Mouse (Mus musculus): ENCODE results near the gene Txnl4b. TPM values are rescaled to one million over a fixed set of nuclear protein-coding genes. Genes with fewer than 3 reads are reported as not detected.

The Txnl4b gene
- total and polyA plus RNA-seq, 3 experiments, result 13.4 to 17.8 (median 13.6) TPM

DNA sequence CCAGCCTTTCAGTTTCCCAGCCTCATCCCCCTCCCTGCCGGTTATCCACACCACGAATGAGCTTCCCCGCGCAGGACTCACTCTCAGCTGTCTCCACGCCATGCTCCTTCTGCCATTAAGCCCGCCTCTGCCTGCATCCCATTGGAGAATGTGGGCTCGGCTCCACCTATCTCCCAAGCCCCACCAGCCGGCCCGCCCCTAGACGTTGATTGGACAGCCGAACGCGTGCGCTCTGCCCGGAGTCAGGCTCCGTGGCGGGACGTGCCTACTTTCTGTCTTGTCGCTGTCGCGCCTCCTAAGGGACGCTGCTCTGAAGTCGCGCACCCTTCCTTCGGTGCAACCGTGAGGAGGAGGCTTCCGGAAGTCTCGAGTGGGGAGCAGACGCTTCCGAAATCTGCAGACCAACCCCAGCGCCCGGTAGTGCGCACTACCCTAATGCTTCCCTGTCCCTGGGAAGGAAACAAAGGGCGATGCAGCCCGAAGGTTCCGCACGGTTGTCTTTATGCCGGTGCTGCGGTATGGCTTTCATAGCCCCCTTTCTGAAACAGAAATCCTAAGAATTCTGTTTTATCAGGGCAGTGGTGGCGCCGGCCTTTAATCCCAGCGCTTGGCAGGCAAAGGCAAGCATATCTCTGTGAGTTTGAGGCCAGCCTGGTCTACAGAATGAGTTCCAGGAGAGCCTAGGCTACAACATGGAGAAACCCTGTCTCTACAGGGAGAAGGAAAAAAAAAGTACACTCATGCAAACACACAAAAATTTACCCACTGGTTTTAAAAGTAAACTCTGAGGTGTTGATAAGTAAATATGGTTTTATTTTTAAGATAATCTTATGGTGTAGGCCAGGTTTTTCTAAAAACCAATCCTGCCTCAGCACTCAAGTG is 42.8 kb downstream of the Txnl4b start, which contains the start of gene Dhodh (continued):
- TF ChIP-seq BHLHE40 (IDR thresholded peaks at IDR 0.05; ENCODE audit: low read depth, low read length) (peak; percentile 73), POLR2AphosphoS2 (IDR thresholded peaks at IDR 0.05; ENCODE audit: low read depth, low read length) (peak; percentile 76; the same call in 1 of the 2 replicates), IRF4 (IDR thresholded peaks at IDR 0.05; ENCODE audit: low read depth, low read length) (peak; percentile 66; the same call in 1 of the 2 replicates), PAX5 (IDR thresholded peaks at IDR 0.05; ENCODE audit: low read length) (no peak), MAX (IDR thresholded peaks at IDR 0.05; ENCODE audit: low read length) (peak; percentile 81; the same call in 1 of the 2 replicates), MXI1 (IDR thresholded peaks at IDR 0.05; ENCODE audit: low read depth, low read length) (peak; percentile 76; the same call in 1 of the 2 replicates), ETS1 (conservative IDR thresholded peaks at IDR 0.05; ENCODE audit: low read depth, low read length) (peak; percentile 43), USF1 (IDR thresholded peaks at IDR 0.05; ENCODE audit: low read depth, low read length) (no peak), RAD21 (IDR thresholded peaks at IDR 0.05; ENCODE audit: low read depth, low read length) (no peak), SMC3 (IDR thresholded peaks at IDR 0.05; ENCODE audit: low read depth, low read length) (no peak), USF2 (conservative IDR thresholded peaks at IDR 0.05; ENCODE audit: low read depth, low read length) (no peak), RCOR1 (conservative IDR thresholded peaks at IDR 0.05; ENCODE audit: low read depth, low read length) (peak; percentile 24; the same call in 1 of the 2 replicates), HCFC1 (IDR thresholded peaks at IDR 0.05; ENCODE audit: low read depth, low read length) (peak; percentile 89), EP300 (IDR thresholded peaks at IDR 0.05; ENCODE audit: low read length) (no peak), UBTF (IDR thresholded peaks at IDR 0.05; ENCODE audit: low read depth, low read length) (peak; percentile 55; the same call in 1 of the 2 replicates), MYC (IDR thresholded peaks at IDR 0.05; ENCODE audit: low read depth, low read length) (no peak)

DNA sequence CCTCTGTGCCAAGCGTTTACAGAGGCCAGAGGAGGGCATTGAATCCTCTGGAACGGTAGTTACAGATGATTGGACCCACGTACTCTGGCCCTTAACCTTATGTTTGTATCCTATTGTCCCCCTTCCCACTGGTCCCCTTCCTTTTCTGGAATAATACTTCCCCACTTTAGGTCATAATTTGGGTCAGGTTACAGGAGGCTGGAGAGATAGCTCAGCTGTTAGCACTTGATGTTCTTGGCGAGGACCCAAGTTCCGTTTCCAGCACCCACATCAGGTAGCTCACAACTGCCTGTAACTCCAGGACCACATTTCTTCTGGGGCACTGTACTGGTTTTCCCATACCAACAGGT is 43.4 kb downstream of the Txnl4b start:
- Histone ChIP-seq H3K27me3 (replicated peaks) (no peaks in the 10 kb centered on the region), H3K4me3 (replicated peaks in 1 of 3; ENCODE audit: low read depth in 2 of 3, low read length in 2 of 3, poor library complexity in 1 of 3) (peak overlapping the region; percentile 17 to 75 (median 66)), H3K36me3 (replicated peaks in 1 of 2; ENCODE audit: control insufficient read depth in 1 of 2, insufficient read depth in 1 of 2, low read length in 1 of 2) (peaks cover 10 to 27% of the 10 kb centered on the region in 2 experiments), H3K4me1 (ENCODE audit: control insufficient read depth in 1 of 2, insufficient read depth in 2 of 2) (peaks cover 5 to 35% of the 10 kb centered on the region in 2 experiments; a peak in 3 of 4 replicates), H3K79me2 (replicated peaks; ENCODE audit: control insufficient read depth, extremely low read depth, insufficient read depth, poor library complexity, severe bottlenecking) (no peaks in the 10 kb centered on the region), H3K9me3 (replicated peaks; ENCODE audit: low read length) (no peaks in the 10 kb centered on the region), H3K4me2 (ENCODE audit: insufficient read depth, low read depth, poor library complexity, severe bottlenecking) (peak overlapping the region; percentile 59), H3K27ac (ENCODE audit: insufficient read depth, low read depth) (peak overlapping the region; percentile 45), H3K9ac (ENCODE audit: insufficient read depth, low read depth) (peak overlapping the region; percentile 93)
- in situ Hi-C loops (cut with MboI; ENCODE audit: low pct_ligation_motif_present, low pct_unique_long_range_greater_than_20kb, low sequenced_read_pairs), result no loop called here
- TF ChIP-seq JUND (conservative IDR thresholded peaks at IDR 0.05; ENCODE audit: low read depth, low read length), result no peak
- no peak; the same call in 1 of the 2 replicates for TF ChIP-seq NELFE (IDR thresholded peaks at IDR 0.05; ENCODE audit: low read depth, low read length)
- no peak for TF ChIP-seq ETS1 (conservative IDR thresholded peaks at IDR 0.05; ENCODE audit: low read depth, low read length)
- TF ChIP-seq BHLHE40 (IDR thresholded peaks at IDR 0.05; ENCODE audit: low read depth, low read length), result no peak
- no peak for TF ChIP-seq PAX5 (IDR thresholded peaks at IDR 0.05; ENCODE audit: low read length)
- no peak for TF ChIP-seq SIN3A (IDR thresholded peaks at IDR 0.05; ENCODE audit: low read length)
- TF ChIP-seq EP300 (IDR thresholded peaks at IDR 0.05; ENCODE audit: low read length), result no peak
- TF ChIP-seq IRF4 (IDR thresholded peaks at IDR 0.05; ENCODE audit: low read depth, low read length), result no peak
- TF ChIP-seq GABPA (IDR thresholded peaks at IDR 0.05; ENCODE audit: insufficient replicate concordance, low read depth, low read length), result no peak
- TF ChIP-seq NRF1 (IDR thresholded peaks at IDR 0.05; ENCODE audit: low read depth, low read length), result no peak
- TF ChIP-seq MAZ (IDR thresholded peaks at IDR 0.05; ENCODE audit: low read depth, low read length), result no peak
- TF ChIP-seq E2F4 (IDR thresholded peaks at IDR 0.05; ENCODE audit: insufficient replicate concordance, low read depth, low read length), result no peak
- TF ChIP-seq MXI1 (IDR thresholded peaks at IDR 0.05; ENCODE audit: low read depth, low read length), result no peak
- TF ChIP-seq TCF12 (IDR thresholded peaks at IDR 0.05; ENCODE audit: low read depth, low read length), result no peak
- TF ChIP-seq ZNF384 (IDR thresholded peaks at IDR 0.05; ENCODE audit: low read depth, low read length), result no peak
- no peak for TF ChIP-seq RAD21 (IDR thresholded peaks at IDR 0.05; ENCODE audit: low read depth, low read length)
- dilution Hi-C loops (cut with MboI; ENCODE audit: extremely low pct_ligation_motif_present, extremely low pct_unique_long_range_greater_than_20kb, low sequenced_read_pairs), result no loop called here
- DNase-seq (ENCODE audit: extremely low read depth), result no peak

Measured in CH12.LX (cell line).